Mouse (Mus musculus): Measurements from ENCODE around the gene Pde6h. TPM values are rescaled to one million over a fixed set of nuclear protein-coding genes. Genes with fewer than 3 reads are reported as not detected.
"Not testable (repeated sequence)": the region's sequence is repeated elsewhere in the genome, so short reads cannot be mapped to it uniquely, and the experiment has no call there.

Pde6h gene
- polyA plus RNA-seq, 1 experiment = 23.6 TPM

GRCm38 (mm10) chr6:136941051-136942021, 17.7 kb downstream of the Pde6h start, which contains the start of gene Arhgdib:
TSS of gene Arhgdib (minus strand) at chr6:136941899.
- DNase-seq (ENCODE audit: low read depth) = no peak

GRCm38 (mm10) chr6:136942280-136942679, 18.6 kb downstream of the Pde6h start:
- DNase-seq (ENCODE audit: low read depth) = no peak

GRCm38 (mm10) chr6:136943392-136943791, 19.8 kb downstream of the Pde6h start:
- no peak for DNase-seq (ENCODE audit: low read depth)

GRCm38 (mm10) chr6:136944511-136944910, 20.9 kb downstream of the Pde6h start:
- DNase-seq (ENCODE audit: low read depth) = no peak

GRCm38 (mm10) chr6:136946241-136946640, 22.6 kb downstream of the Pde6h start:
- DNase-seq (ENCODE audit: low read depth) = no peak

- no peak for DNase-seq (ENCODE audit: low read depth)
These were observed 23.3 kb downstream of the Pde6h start for GRCm38 (mm10) chr6:136946943-136947342.

- DNase-seq (ENCODE audit: low read depth) = no peak
These were observed 24.1 kb downstream of the Pde6h start for GRCm38 (mm10) chr6:136947716-136948115.

- DNase-seq (ENCODE audit: low read depth) = no peak
These were observed 26.5 kb downstream of the Pde6h start for GRCm38 (mm10) chr6:136950171-136950570.

GRCm38 (mm10) chr6:136952930-136953329, 29.3 kb downstream of the Pde6h start:
- peak; percentile 89 for DNase-seq (ENCODE audit: low read depth)

- DNase-seq (ENCODE audit: low read depth) = no peak
These were observed 30.6 kb downstream of the Pde6h start for GRCm38 (mm10) chr6:136954192-136954591.

- no peak for DNase-seq (ENCODE audit: low read depth)
These were observed 31.1 kb downstream of the Pde6h start for GRCm38 (mm10) chr6:136954715-136955114.

GRCm38 (mm10) chr6:136955240-136955639, 31.6 kb downstream of the Pde6h start:
- no peak for DNase-seq (ENCODE audit: low read depth)

- DNase-seq (ENCODE audit: low read depth) = no peak
These were observed 33.4 kb downstream of the Pde6h start for GRCm38 (mm10) chr6:136957062-136957461.

- DNase-seq (ENCODE audit: low read depth) = no peak
These were observed 35.5 kb downstream of the Pde6h start for GRCm38 (mm10) chr6:136959131-136959530.

- no peak for DNase-seq (ENCODE audit: low read depth)
These were observed 39.3 kb downstream of the Pde6h start for GRCm38 (mm10) chr6:136962957-136963356.

GRCm38 (mm10) chr6:136964609-136965510, 41.2 kb downstream of the Pde6h start:
- no peak for DNase-seq (ENCODE audit: low read depth)

GRCm38 (mm10) chr6:136965912-136966311, 42.3 kb downstream of the Pde6h start:
- no peak for DNase-seq (ENCODE audit: low read depth)

- DNase-seq (ENCODE audit: low read depth) = no peak
These were observed 43.8 kb downstream of the Pde6h start for GRCm38 (mm10) chr6:136967466-136967865.

GRCm38 (mm10) chr6:136968877-136969276, 45.2 kb downstream of the Pde6h start:
- DNase-seq (ENCODE audit: low read depth) = not testable (repeated sequence)

- DNase-seq (ENCODE audit: low read depth) = no peak
These were observed 55.8 kb downstream of the Pde6h start for GRCm38 (mm10) chr6:136979274-136980082.

GRCm38 (mm10) chr6:136980331-136980746, 56.7 kb downstream of the Pde6h start:
- DNase-seq (ENCODE audit: low read depth) = no peak

Data from gonadal fat pad, adult 2 months (tissue).